Mouse (Mus musculus) limb, embryonic 11.5 days (tissue): ENCODE measurements around the gene 4930544D05Rik. TPM values are rescaled to one million over a fixed set of nuclear protein-coding genes. Genes with fewer than 3 reads are reported as not detected.

Experiments used
- ATAC-seq: fragments of 200-750 bp; cut with Nextera tagmentation; 2 replicates; pipeline ENCODE4 v1.8.0; 2017; ENCODE audit warnings: low read depth; ENCODE audit not compliant: insufficient number of reproducible peaks, low FRiP score, low TSS enrichment
- DNase-seq: peaks from one replicate; pipeline ENCODE4 v3.0.0-alpha.2; 2015; ENCODE audit warnings: low spot score
- H3K27ac ChIP-seq: fragments of 300-500 bp; sonication (generic); replicated peaks from 2 replicates; pipeline ENCODE4 v1.5.1; 2014; ENCODE audit warnings: low read depth, mild to moderate bottlenecking, low read length
- H3K27me3 ChIP-seq: fragments of 300-500 bp; sonication (generic); 2 replicates; pipeline ENCODE4 v1.6.1; 2014; ENCODE audit warnings: mild to moderate bottlenecking, low read length, mixed read lengths; ENCODE audit not compliant: control insufficient read depth, insufficient read depth
- H3K36me3 ChIP-seq: fragments of 300-500 bp; sonication (generic); 2 replicates; pipeline ENCODE4 v1.6.1; 2014; ENCODE audit warnings: mild to moderate bottlenecking, low read length, moderate library complexity, mixed read lengths; ENCODE audit not compliant: control insufficient read depth, insufficient read depth
- H3K4me1 ChIP-seq: fragments of 300-500 bp; sonication (generic); 2 replicates; pipeline ENCODE4 v1.6.1; 2014; ENCODE audit warnings: low read length, mixed read lengths; ENCODE audit not compliant: control insufficient read depth, insufficient read depth
- H3K4me2 ChIP-seq: fragments of 300-500 bp; sonication (generic); 2 replicates; pipeline ENCODE4 v1.6.1; 2014; ENCODE audit warnings: low read depth, mild to moderate bottlenecking, moderate library complexity; ENCODE audit not compliant: severe bottlenecking
- H3K4me3 ChIP-seq: fragments of 300-500 bp; sonication (generic); 2 replicates; pipeline ENCODE4 v1.5.1; 2014; ENCODE audit warnings: low read depth, low read length
- H3K9ac ChIP-seq: fragments of 300-500 bp; sonication (generic); 2 replicates; pipeline ENCODE4 v1.6.1; 2014; ENCODE audit warnings: mild to moderate bottlenecking, low read length
- H3K9me3 ChIP-seq: fragments of 300-500 bp; sonication (generic); 2 replicates; pipeline ENCODE4 v1.6.1; 2016; ENCODE audit warnings: low read length; ENCODE audit not compliant: control insufficient read depth
- WGBS: fragments of 180-500 bp; shearing (Covaris S2); extraction: QIAGEN DNeasy Blood & Tissue Kit; methylation state at CpG from one replicate; pipeline ENCODE4 v1.1.7; 2014; 5-methylcytosine and 5-hydroxymethylcytosine counted together
- polyA plus RNA-seq: library from polyadenylated mRNA; unstranded; fragments of >200 nt; fragmentation: Nextera tagmentation; extraction: Ambion mirVana; gene quantifications from 2 replicates; pipeline ENCODE4 v1.2.1, GENCODE M21; 2014

Gene 4930544D05Rik
- polyA plus RNA-seq, 1 experiment from 2014 or later: not detected

DNA sequence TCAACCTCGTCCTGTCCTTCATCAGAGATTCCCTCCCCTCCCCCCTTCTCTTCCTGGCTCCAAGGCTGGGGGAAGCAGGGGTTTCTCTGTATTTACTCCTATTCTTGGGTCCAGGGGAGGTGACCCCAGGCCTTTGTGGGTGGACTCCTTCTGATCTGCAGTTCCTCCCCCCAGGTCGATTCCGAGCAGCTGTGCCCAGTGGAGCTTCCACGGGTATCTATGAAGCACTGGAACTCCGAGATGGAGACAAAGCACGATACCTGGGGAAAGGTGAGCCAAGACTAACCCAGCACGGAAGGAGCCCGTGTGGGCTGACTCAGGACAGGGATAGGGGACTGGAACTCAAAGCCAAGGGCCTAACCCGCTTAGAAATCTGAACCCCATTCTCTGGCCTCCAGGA is 42.3 kb downstream of the 4930544D05Rik start:
- Histone ChIP-seq H3K27ac (peak overlapping the region; percentile 97), H3K4me3 (no peak overlapping the region), H3K4me1 (peaks cover 22% of the 10 kb centered on the region), H3K36me3 (peaks cover 4% of the 10 kb centered on the region; the same call in 1 of the 2 replicates), H3K27me3 (no peaks in the 10 kb centered on the region), H3K9ac (no peak overlapping the region), H3K9me3 (no peaks in the 10 kb centered on the region), H3K4me2 (peak overlapping the region; percentile 96; the same call in 1 of the 2 replicates)
- WGBS: 61% methylated on average over 9 of the region's 9 CpGs
- ATAC-seq: no peak
- DNase-seq: no peak

DNA sequence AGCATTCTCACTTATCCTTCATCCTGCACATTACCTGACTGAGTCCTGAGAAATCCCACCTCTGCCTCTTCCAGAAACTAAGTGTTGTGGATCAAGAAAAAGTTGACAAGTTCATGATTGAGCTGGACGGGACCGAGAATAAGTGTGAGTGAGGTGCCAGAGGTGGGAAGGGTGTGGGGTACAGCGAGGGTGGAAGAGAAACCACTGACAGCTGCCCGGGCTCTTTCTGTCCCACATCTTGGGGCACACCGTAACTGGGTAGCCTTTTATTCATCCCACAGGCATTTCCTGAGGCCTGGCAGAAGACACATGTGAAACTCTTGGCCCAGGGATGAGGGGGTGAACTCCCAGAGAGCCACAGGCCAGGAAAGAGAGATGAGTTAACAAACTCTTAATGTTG is 42.9 kb downstream of the 4930544D05Rik start:
- H3K4me3 ChIP-seq: no peak overlapping the region
- 80% methylated on average over 5 of the region's 5 CpGs for WGBS
- peaks cover 22% of the 10 kb centered on the region for H3K4me1 ChIP-seq
- no peaks in the 10 kb centered on the region for H3K27me3 ChIP-seq
- peaks cover 4% of the 10 kb centered on the region; the same call in 1 of the 2 replicates for H3K36me3 ChIP-seq
- H3K27ac ChIP-seq: no peak overlapping the region
- DNase-seq: no peak
- no peak overlapping the region for H3K9ac ChIP-seq
- no peak for ATAC-seq
- H3K9me3 ChIP-seq: no peaks in the 10 kb centered on the region
- H3K4me2 ChIP-seq: no peak overlapping the region

DNA sequence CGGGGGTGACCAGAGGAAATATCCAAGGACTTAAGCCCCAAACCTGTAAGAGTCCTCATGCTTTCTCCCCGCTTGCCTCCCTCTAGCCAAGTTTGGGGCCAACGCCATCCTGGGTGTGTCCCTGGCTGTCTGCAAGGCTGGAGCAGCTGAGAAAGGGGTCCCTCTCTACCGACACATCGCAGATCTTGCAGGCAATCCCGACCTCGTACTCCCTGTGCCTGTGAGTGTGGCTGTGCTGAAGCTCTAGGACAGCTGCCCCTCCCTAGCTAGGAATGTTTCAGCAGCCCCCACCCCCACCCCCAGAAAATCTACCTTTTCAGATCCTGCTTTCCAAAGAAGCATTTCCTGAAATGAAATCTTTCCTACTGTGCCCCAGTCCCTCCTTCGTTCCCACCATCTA is 43.3 kb downstream of the 4930544D05Rik start:
- ATAC-seq (no peak), DNase-seq (no peak)
- peaks cover 6% of the 10 kb centered on the region for H3K36me3 ChIP-seq
- WGBS: 73% methylated on average over 8 of the region's 8 CpGs
- H3K4me1 ChIP-seq: peaks cover 22% of the 10 kb centered on the region
- H3K9me3 ChIP-seq: no peaks in the 10 kb centered on the region
- no peak overlapping the region for H3K9ac ChIP-seq
- no peak overlapping the region for H3K4me3 ChIP-seq
- H3K4me2 ChIP-seq: no peak overlapping the region
- H3K27ac ChIP-seq: no peak overlapping the region
- no peaks in the 10 kb centered on the region for H3K27me3 ChIP-seq

DNA sequence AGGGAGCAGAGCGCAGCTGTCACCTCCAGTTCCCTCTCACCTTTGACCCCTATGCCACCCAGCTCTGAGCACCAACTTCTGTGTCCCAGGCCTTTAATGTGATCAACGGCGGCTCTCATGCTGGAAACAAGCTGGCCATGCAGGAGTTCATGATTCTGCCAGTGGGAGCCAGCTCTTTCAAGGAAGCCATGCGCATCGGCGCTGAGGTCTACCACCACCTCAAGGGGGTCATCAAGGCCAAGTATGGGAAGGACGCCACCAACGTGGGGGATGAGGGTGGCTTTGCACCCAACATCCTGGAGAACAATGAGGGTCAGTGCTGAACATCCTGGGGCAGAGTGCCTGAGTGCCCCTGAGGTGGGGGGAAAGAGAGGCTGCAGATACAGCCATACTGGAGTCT is 44.9 kb downstream of the 4930544D05Rik start:
- DNase-seq (no peak), ATAC-seq (no peak)
- Histone ChIP-seq H3K4me2 (no peak overlapping the region), H3K27me3 (no peaks in the 10 kb centered on the region), H3K36me3 (peaks cover 16% of the 10 kb centered on the region), H3K9ac (no peak overlapping the region), H3K4me1 (peaks cover 22% of the 10 kb centered on the region), H3K27ac (no peak overlapping the region), H3K9me3 (no peaks in the 10 kb centered on the region), H3K4me3 (no peak overlapping the region)
- 83% methylated on average over 8 of the region's 8 CpGs for WGBS

DNA sequence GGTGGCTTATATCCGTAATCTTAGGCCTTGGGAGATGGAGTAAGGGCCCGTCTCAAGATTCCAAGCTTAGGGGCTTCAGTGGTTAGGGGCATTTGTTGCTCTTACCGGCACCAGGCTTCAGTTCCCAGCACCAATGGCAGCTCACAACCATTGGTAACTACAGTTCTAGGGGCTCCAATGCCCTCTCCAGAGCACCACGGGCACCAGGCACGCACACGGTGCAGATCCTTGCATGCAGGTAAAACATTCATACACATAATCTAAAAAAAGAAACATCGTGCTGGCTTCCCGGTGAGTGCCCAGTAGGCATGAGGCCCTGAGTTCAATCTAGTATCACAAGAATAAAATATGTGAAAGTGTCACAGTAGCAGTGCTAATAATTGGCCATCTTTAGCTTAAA is 47.5 kb downstream of the 4930544D05Rik start:
- Histone ChIP-seq H3K4me3 (no peak overlapping the region), H3K36me3 (peaks cover 19% of the 10 kb centered on the region), H3K4me1 (peaks cover 10% of the 10 kb centered on the region; the same call in 1 of the 2 replicates), H3K27me3 (no peaks in the 10 kb centered on the region), H3K4me2 (no peak overlapping the region), H3K9ac (no peak overlapping the region), H3K27ac (no peak overlapping the region), H3K9me3 (no peaks in the 10 kb centered on the region)
- DNase-seq (no peak), ATAC-seq (no peak)
- 94% methylated on average over 8 of the region's 8 CpGs for WGBS

DNA sequence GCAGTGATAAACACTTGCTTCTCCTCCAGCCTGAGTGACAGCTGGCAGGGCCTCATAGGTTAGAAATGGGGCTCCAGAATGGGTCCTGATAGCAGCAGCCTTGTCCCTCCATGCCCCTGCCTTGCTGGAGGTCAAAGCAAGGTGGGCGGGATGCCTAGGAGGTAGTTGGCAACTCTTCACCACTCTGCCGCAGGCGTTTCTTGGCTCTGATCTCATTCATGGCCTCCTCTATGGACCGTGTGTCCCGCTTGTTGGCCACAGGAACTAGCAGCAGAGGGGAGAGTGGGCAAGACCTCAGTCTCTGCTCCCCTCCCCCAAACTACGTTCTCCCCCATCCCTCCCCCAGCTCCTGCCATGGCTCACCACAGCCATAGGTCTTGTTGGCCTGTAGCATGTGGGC is 48.3 kb downstream of the 4930544D05Rik start:
- no peak overlapping the region for H3K27ac ChIP-seq
- no peak overlapping the region for H3K9ac ChIP-seq
- H3K9me3 ChIP-seq: no peaks in the 10 kb centered on the region
- peaks cover 19% of the 10 kb centered on the region for H3K36me3 ChIP-seq
- H3K4me2 ChIP-seq: no peak overlapping the region
- no peak overlapping the region for H3K4me3 ChIP-seq
- WGBS: 90% methylated on average over 6 of the region's 6 CpGs
- no peak for DNase-seq
- peaks cover 9% of the 10 kb centered on the region; the same call in 1 of the 2 replicates for H3K4me1 ChIP-seq
- no peaks in the 10 kb centered on the region for H3K27me3 ChIP-seq
- no peak for ATAC-seq

DNA sequence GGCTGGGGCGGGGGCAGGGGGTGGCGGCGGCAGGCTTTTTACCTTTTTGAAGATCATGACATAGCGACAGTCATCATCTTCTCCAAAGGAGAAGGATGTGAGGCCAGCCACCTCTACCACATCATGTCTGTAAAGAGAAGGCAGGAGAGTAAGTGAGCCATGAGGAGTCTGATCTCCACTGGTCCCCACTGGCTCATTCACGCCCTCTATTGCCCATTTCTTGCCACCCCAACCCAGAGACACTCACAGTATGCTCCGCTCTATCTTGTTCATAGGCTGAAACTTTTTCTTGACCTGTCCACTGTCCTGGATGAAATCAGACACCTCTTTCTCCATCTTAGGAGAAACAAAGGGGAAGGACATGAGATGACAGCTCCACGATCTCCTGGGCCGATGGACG is 49.1 kb downstream of the 4930544D05Rik start:
- Histone ChIP-seq H3K27ac (no peak overlapping the region), H3K27me3 (no peaks in the 10 kb centered on the region), H3K4me1 (peaks cover 9% of the 10 kb centered on the region; the same call in 1 of the 2 replicates), H3K9ac (no peak overlapping the region), H3K4me2 (no peak overlapping the region), H3K4me3 (no peak overlapping the region), H3K9me3 (no peaks in the 10 kb centered on the region), H3K36me3 (peaks cover 19% of the 10 kb centered on the region)
- 93% methylated on average over 9 of the region's 9 CpGs for WGBS
- DNase-seq (no peak), ATAC-seq (no peak)

Other genes with a start within 250 kb of the 4930544D05Rik start
- gene Pelp1, start 205.8 kb upstream of the 4930544D05Rik start, polyA plus RNA-seq: 45.2 and 50.8 TPM in 2 replicates
- 21.9 and 30.3 TPM in 2 replicates for gene Arrb2, start 183.2 kb upstream of the 4930544D05Rik start, polyA plus RNA-seq
- gene Med11, start 163.9 kb upstream of the 4930544D05Rik start, polyA plus RNA-seq: 46.5 and 50.1 TPM in 2 replicates
- 0.15 and 0.41 TPM in 2 replicates for gene Zmynd15, start 156.4 kb upstream of the 4930544D05Rik start, polyA plus RNA-seq
- gene Cxcl16, start 155.9 kb upstream of the 4930544D05Rik start, polyA plus RNA-seq: 1.0 and 1.4 TPM in 2 replicates
- gene Tm4sf5, start 110.6 kb upstream of the 4930544D05Rik start, polyA plus RNA-seq: 0.49 and 0.64 TPM in 2 replicates
- 0.55 TPM in 1 of 2 replicates, not detected in the other for gene Vmo1, start 101.2 kb upstream of the 4930544D05Rik start, polyA plus RNA-seq
- gene Gltpd2, start 96.7 kb upstream of the 4930544D05Rik start, polyA plus RNA-seq: 0.39 and 0.50 TPM in 2 replicates
- gene Psmb6, start 90.5 kb upstream of the 4930544D05Rik start, polyA plus RNA-seq: 964 and 999 TPM in 2 replicates
- not detected in 2 replicates for gene Gm40193, start 82.9 kb upstream of the 4930544D05Rik start, polyA plus RNA-seq
- 2.4 and 3.9 TPM in 2 replicates for gene Pld2, start 75.8 kb upstream of the 4930544D05Rik start, polyA plus RNA-seq
- gene Mink1, start 53.0 kb upstream of the 4930544D05Rik start, polyA plus RNA-seq: 21.2 and 22.7 TPM in 2 replicates
- gene Chrne, start 3.4 kb downstream of the 4930544D05Rik start, polyA plus RNA-seq: not detected in 2 replicates
- 1.2 and 1.3 TPM in 2 replicates for gene Gp1ba, start 23.3 kb downstream of the 4930544D05Rik start, polyA plus RNA-seq
- gene Rnf167, start 31.4 kb downstream of the 4930544D05Rik start, polyA plus RNA-seq: 89.5 and 99.1 TPM in 2 replicates
- 141 and 148 TPM in 2 replicates for gene Slc25a11, start 31.6 kb downstream of the 4930544D05Rik start, polyA plus RNA-seq
- gene Pfn1, start 38.8 kb downstream of the 4930544D05Rik start, polyA plus RNA-seq: 2,040 and 2,092 TPM in 2 replicates
- gene Eno3, start 41.4 kb downstream of the 4930544D05Rik start, polyA plus RNA-seq: 49.4 and 53.3 TPM in 2 replicates
- gene Spag7, start 53.6 kb downstream of the 4930544D05Rik start, polyA plus RNA-seq: 156 and 173 TPM in 2 replicates
- gene Camta2, start 72.3 kb downstream of the 4930544D05Rik start, polyA plus RNA-seq: 8.2 and 11.8 TPM in 2 replicates
- 0.71 and 0.96 TPM in 2 replicates for gene Inca1, start 84.3 kb downstream of the 4930544D05Rik start, polyA plus RNA-seq
- 7.2 and 10.2 TPM in 2 replicates for gene Kif1c, start 84.7 kb downstream of the 4930544D05Rik start, polyA plus RNA-seq
- gene Zfp3, start 148.4 kb downstream of the 4930544D05Rik start, polyA plus RNA-seq: 5.8 and 6.3 TPM in 2 replicates
- gene Scimp, start 196.7 kb downstream of the 4930544D05Rik start, polyA plus RNA-seq: not detected in 2 replicates
- 33.0 and 33.8 TPM in 2 replicates for gene Rabep1, start 228.9 kb downstream of the 4930544D05Rik start, polyA plus RNA-seq